Mouse (Mus musculus): Measurements from ENCODE around the gene Pcolce2.

Gene Pcolce2

GRCm38 (mm10) chr9:95708943-95709342 lies 71.5 kb downstream of the Pcolce2 start:
- DNase-seq (ENCODE audit: low read depth), result no peak

- DNase-seq (ENCODE audit: low read depth), result no peak
Measured at GRCm38 (mm10) chr9:95712574-95712973, 75.2 kb downstream of the Pcolce2 start.

GRCm38 (mm10) chr9:95736238-95736637 lies 98.8 kb downstream of the Pcolce2 start:
- no peak for DNase-seq (ENCODE audit: low read depth)

GRCm38 (mm10) chr9:95744845-95745613 lies 107.6 kb downstream of the Pcolce2 start:
- DNase-seq (ENCODE audit: low read depth), result no peak

GRCm38 (mm10) chr9:95747298-95747697 lies 109.9 kb downstream of the Pcolce2 start:
- no peak for DNase-seq (ENCODE audit: low read depth)
